In the genomic region with DNA sequence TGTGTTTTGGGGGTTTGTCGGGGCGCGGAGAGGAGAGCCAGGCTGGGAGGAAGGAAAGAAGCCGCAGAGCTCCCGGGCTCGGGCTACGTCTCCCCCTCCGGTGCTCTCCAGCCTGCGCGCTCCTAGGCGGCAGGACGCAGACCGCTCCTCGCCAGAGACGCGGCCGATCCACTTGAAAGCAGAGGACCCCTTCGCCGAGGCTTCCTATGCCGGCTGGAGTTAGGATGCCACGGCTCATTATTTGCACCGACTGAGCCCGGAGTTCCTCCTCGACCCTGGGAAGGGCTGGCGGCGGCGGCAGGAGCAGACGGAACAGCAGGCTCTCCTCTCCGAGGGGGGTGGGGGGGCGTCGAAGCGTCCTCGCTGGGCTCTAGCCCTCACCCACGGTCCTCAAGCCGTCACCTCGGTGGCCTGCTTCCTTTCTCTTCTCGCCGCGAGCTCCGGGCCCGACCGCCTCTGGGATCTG, we compare ENCODE assay signal across 8 mouse cellular contexts. TPM values are rescaled to one million over a fixed set of nuclear protein-coding genes. Genes with fewer than 3 reads are reported as not detected.
DNase-seq lines count a peak whose midpoint lies in the region; TF ChIP-seq lines count a peak whose summit lies in the region.

No protein-coding gene starts in this region.

- no peak for DNase-seq in layer of hippocampus, adult 2 months (ENCODE audit: low spot score in 2 of 2)
- no peak for DNase-seq in layer of hippocampus, adult 9-10 months (ENCODE audit: low spot score)
- no peak for DNase-seq in embryonic facial prominence, embryonic 10.5 days (ENCODE audit: low spot score)
- no peak for DNase-seq in hindbrain, embryonic 10.5 days (ENCODE audit: low spot score)
- DNase-seq in lung, postnatal 14 days: peak; percentile 49
- no peak for DNase-seq in frontal cortex, postnatal 25 days (ENCODE audit: low spot score in 2 of 2)
- DNase-seq in frontal cortex, postnatal 10 days (ENCODE audit: low spot score in 2 of 2): no peak
- DNase-seq in urinary bladder, postnatal 36 days (ENCODE audit: low spot score in 2 of 2): no peak

- peaks cover 30% of the 10 kb centered on the region for H3K36me3 ChIP-seq in embryonic facial prominence, embryonic 10.5 days (replicated peaks)
- H3K36me3 ChIP-seq in hindbrain, embryonic 10.5 days: peaks cover 25% of the 10 kb centered on the region

- H3K4me1 ChIP-seq in embryonic facial prominence, embryonic 10.5 days: peaks cover 70% of the 10 kb centered on the region
- peaks cover 72% of the 10 kb centered on the region for H3K4me1 ChIP-seq in hindbrain, embryonic 10.5 days (replicated peaks)

- 0% methylated on average over 42 of the region's 42 CpGs for WGBS in embryonic facial prominence, embryonic 10.5 days
- WGBS in hindbrain, embryonic 10.5 days: under 1% methylated on average over 42 of the region's 42 CpGs

- H3K4me3 ChIP-seq in layer of hippocampus, adult 2 months: peak overlapping the region; percentile 53
- H3K4me3 ChIP-seq in embryonic facial prominence, embryonic 10.5 days: peak overlapping the region; percentile 95
- peak overlapping the region; percentile 77 for H3K4me3 ChIP-seq in hindbrain, embryonic 10.5 days

- peaks cover 7% of the 10 kb centered on the region for H3K27me3 ChIP-seq in embryonic facial prominence, embryonic 10.5 days (replicated peaks; ENCODE audit: low read depth, poor library complexity, severe bottlenecking)
- peaks cover 7% of the 10 kb centered on the region for H3K27me3 ChIP-seq in hindbrain, embryonic 10.5 days (ENCODE audit: insufficient read depth, poor library complexity, severe bottlenecking)

- no peak for TF ChIP-seq CTCF in layer of hippocampus, adult 2 months (conservative IDR thresholded peaks at IDR 0.05)

- no peaks in the 10 kb centered on the region for H3K9me3 ChIP-seq in embryonic facial prominence, embryonic 10.5 days
- H3K9me3 ChIP-seq in hindbrain, embryonic 10.5 days: no peaks in the 10 kb centered on the region

- peak overlapping the region; percentile 96 for H3K27ac ChIP-seq in layer of hippocampus, adult 2 months
- H3K27ac ChIP-seq in embryonic facial prominence, embryonic 10.5 days (replicated peaks): peak overlapping the region; percentile 100
- peak overlapping the region; percentile 98 for H3K27ac ChIP-seq in hindbrain, embryonic 10.5 days

RNA-seq across cellular contexts. Expression of gene Tle3, which starts 0.4 kb away (rescaled TPM):
- 10 to 100 TPM; 53.1 to 57.2 TPM for total RNA-seq in layer of hippocampus, adult 2 months (2021)
- polyA plus RNA-seq in embryonic facial prominence, embryonic 10.5 days (2016; fragmentation: Nextera tagmentation; extraction: Ambion mirVana): 50.3 and 51.9 TPM in 2 replicates
- 47.4 and 56.0 TPM in 2 replicates for polyA plus RNA-seq in hindbrain, embryonic 10.5 days (2016; fragmentation: Nextera tagmentation; extraction: Ambion mirVana)
